Mouse (Mus musculus) cerebellum, adult (tissue): ENCODE data around the gene Pde9a.
"Not testable (repeated sequence)": the region's sequence is repeated elsewhere in the genome, so short reads cannot be mapped to it uniquely, and the experiment has no call there.

ENCODE experiments used
- ATAC-seq: cut with Nextera tagmentation; 2 replicates; pipeline ENCODE4 v1.9.2; 2017; ENCODE audit warnings: mild to moderate bottlenecking, moderate library complexity, mixed read lengths; ENCODE audit not compliant: insufficient number of reproducible peaks, low FRiP score, low TSS enrichment

Gene Pde9a

GRCm38 (mm10) chr17:31385671-31386665 is at the start of gene Pde9a:
TSS of gene Pde9a (plus strand) at chr17:31386210.
- no peak for ATAC-seq

DNA sequence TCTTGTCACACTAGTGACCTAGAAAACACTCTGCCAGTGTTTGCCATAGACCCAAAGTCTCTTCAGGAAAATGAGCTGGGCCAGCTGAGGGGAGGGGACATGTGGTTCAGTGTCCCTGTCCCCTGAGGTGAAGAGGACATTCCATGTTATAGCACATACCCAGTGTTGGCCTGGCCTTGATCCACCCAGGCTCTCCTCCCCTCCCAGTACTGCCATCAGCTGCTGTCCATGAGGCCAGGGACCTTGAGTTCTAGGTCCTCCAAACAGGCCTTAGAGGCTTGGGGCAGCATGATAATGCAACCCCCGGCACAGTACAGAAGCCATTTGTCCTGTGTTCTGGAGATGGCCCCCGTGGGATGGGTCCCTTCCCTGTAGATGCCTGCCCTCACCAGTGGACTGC is 46.2 kb upstream of the Pde9a start:
- no peak for ATAC-seq

DNA sequence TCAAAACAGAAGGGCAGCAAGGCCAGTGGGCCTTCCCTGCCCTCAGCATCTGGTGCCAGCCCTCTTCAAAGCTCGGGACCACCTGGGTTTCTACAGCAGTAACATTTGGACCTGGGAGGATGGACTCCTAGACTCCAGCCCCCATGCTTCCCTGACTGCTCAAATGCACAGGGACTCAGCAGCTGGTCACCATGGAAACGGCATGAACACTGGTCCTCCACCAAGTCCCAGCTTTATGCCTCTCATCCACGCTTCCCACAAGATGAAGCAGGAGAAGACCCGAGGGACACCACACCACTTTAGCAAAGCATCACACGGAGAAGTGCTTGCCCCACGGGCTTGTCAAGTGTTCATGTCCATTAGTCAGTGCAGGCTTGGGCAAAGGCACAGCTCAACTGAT is 43.8 kb upstream of the Pde9a start:
- ATAC-seq: no peak

- peak; percentile 56; the same call in 1 of the 2 replicates for ATAC-seq
These were observed 41.7 kb upstream of the Pde9a start for GRCm38 (mm10) chr17:31344172-31344801.

DNA sequence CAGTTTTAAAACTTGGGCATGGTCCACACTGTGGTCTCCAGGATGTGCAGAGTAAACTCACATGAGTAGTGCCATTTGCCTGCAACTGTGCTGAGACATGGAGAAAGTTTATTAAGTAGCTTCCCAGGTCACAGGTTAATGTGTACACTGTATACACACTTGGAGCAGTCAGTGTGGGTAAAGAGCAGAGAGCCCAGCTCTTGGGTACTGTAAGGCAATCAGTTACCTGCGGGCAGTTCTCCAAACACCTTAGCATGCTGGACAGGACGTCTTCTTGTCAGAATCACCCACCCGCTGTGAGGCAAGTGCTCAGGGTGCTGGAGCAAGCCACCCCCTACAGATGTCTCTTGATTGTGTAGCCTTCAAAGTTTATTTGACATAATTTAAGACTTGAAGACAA is 41.2 kb upstream of the Pde9a start:
- no peak for ATAC-seq

GRCm38 (mm10) chr17:31348129-31348528 is 37.9 kb upstream of the Pde9a start:
- no peak for ATAC-seq

- ATAC-seq: no peak
These were observed 36.6 kb upstream of the Pde9a start for GRCm38 (mm10) chr17:31349388-31349787.

DNA sequence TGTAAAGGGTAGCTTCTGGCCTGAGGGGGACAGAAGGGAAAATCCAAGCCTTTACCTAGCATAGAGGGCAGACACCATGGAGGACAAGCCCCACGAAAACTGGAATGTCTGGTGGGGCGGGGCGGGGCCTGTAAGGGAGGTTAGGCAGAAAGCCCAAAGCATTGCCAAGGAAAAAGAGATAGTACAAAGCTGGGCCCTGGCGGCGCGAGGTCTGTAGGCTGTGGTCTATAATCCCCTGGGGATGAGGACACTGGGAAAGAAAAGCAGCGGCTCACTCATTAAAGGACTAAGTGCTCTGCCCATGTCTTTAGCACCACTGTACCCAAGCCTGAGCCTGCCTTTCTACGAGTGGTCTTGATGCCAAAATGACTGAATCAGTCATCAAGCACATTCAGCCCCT is 34.0 kb upstream of the Pde9a start:
- no peak for ATAC-seq

DNA sequence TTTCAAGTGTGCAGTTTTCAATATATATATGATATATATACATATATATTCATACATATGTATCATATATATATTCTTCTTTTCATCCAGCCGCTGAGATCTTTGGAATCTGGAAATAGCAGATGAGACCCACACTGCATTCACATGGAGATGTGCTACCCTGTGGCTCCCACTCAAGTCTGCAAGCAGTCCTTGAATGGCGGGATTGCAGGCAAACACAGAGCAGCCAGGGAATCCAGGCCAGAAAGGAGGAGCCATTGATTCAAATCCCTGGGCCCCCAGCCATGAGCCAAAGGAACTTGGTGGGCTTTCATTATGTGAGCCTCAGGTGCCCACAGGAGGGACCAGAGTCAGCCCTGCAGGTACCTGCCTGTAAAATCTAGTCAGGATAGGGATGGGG is 32.8 kb upstream of the Pde9a start:
- no peak for ATAC-seq

GRCm38 (mm10) chr17:31354684-31355083 is 31.3 kb upstream of the Pde9a start:
- not testable (repeated sequence) for ATAC-seq

GRCm38 (mm10) chr17:31355792-31356502 is 30.1 kb upstream of the Pde9a start:
- ATAC-seq: no peak

- ATAC-seq: no peak
These were observed 25.4 kb upstream of the Pde9a start for GRCm38 (mm10) chr17:31360582-31360981.

GRCm38 (mm10) chr17:31365586-31366166 is 20.3 kb upstream of the Pde9a start:
- no peak for ATAC-seq

- ATAC-seq: no peak
These were observed 15.8 kb upstream of the Pde9a start for GRCm38 (mm10) chr17:31370221-31370620.

DNA sequence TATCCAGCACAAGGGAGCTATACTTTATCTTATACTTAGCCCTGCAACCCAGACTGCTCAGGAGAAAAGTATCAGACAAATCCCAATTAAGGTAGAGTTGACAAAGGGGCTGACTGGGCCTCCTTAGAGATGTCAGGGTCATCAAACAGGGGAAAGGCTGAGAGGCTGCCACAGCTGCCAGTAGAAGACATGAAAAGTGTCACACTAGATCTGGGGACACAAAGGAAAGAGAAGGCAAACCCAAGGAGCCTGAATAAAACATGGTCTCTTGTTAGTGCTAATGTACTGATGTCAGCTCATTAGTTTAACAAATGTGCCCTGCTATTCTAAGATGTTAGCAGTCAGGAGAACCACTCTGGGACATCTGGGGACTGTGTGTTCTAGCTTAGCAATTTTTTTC is 15.1 kb upstream of the Pde9a start:
- no peak for ATAC-seq

- ATAC-seq: peak; percentile 82; the same call in 1 of the 2 replicates
These were observed 8.0 kb upstream of the Pde9a start for GRCm38 (mm10) chr17:31377961-31378360.

DNA sequence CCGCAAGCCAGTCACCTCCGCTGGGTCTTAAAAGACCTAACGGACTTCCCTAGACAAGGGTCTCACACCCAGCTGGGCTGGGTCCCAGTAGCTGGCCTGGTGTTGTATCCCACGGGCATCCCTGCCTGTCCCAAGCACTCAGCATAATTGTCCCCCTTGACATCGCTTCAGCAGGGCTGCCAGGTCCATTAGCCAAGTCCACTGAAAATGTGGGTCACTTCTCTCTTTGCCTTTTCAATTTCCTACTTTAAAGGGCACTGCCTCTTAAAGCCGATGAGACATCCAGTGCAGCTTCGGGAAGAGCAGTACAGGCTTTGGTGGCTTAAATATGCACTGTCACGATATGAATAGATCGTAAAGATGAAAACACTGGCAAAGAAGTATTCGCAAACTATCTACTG is 7.6 kb upstream of the Pde9a start:
- ATAC-seq: peak; percentile 72; the same call in 1 of the 2 replicates

DNA sequence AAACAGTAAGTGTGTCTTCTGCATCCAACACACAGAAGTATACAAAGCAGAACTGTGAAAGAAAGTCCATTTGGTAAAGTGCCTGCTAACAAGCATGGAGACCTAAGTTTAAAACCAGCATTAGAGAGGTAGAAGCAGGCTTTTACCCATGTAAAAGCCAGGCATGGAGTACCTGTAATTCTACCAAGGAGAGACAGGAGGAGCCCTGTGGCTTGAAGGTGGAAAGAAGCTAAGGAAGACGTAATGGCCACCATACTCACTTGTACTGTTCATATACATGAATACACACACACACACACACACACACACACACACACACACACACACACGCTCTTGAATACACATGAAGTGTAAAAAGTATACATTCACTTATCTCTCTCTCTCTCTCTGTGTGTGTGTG is 6.9 kb upstream of the Pde9a start:
- ATAC-seq: no peak

DNA sequence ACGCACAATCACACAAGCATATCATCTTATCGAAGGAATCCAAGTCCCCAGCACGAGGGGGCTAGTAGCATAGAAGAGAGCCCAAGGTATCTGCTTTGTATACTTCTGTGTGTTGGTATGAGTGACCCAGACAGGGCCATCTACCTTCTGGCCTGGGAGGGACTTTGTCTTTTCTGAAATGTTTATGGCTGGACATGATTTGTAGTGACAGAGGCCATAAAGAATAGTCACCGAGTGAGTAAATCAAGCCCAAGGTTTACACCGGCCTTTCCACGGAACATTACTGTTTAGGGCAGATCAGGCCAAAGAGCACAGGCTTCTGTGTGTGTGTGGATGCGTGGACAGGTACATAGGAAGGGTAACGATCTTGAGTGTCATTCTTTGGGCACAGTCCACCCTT is 6.1 kb upstream of the Pde9a start:
- ATAC-seq: no peak

DNA sequence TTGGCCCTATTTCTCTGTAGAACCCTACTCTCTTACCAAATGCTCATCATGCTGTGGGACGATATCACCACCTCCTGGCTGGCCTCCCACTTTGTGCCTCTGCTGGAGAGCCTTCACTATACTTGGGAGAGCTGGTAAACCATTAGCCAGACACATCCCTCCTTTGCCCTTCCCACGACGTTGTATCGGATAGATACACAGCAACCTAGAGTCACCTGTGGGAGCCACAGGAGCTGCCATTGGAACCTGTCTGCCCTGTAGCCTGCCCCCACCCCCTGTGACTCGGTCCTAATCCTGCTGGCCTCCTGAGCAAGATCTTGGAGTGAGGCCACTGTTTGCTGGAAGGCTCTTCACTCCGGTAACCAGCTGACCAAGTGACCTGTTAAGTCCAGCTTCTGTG is 2.7 kb upstream of the Pde9a start:
- no peak for ATAC-seq
